11 mouse cellular contexts compared by ENCODE assay signal in genomic region chr5:120465860-120466259, GRCm38 (mm10). TPM values are rescaled to one million over a fixed set of nuclear protein-coding genes. Genes with fewer than 3 reads are reported as not detected.
DNase-seq lines count a peak whose midpoint lies in the region; ATAC-seq lines count a peak whose summit lies in the region.
"Had no signal": no experiment of that assay in that cellular context is flagged by ENCODE, and none has a peak within 500 bp of the region (broad histone marks: within the 10 kb centered on the region; RNA-seq: fewer than 3 reads in every experiment).

No protein-coding gene starts in this region.

- H3K4me3 ChIP-seq in heart, embryonic 16.5 days (ENCODE audit: low read length), result no peak overlapping the region
- no peak overlapping the region for H3K4me3 ChIP-seq in hindbrain, embryonic 14.5 days (replicated peaks; ENCODE audit: low read length)
- H3K4me3 ChIP-seq in kidney, embryonic 15.5 days (replicated peaks), result no peak overlapping the region
- H3K4me3 ChIP-seq: limb, embryonic 13.5 days had no signal

- H3K9ac ChIP-seq in heart, embryonic 16.5 days (ENCODE audit: low read length), result no peak overlapping the region
- no peak overlapping the region for H3K9ac ChIP-seq in hindbrain, embryonic 14.5 days
- H3K9ac ChIP-seq in kidney, embryonic 15.5 days, result no peak overlapping the region
- H3K9ac ChIP-seq: limb, embryonic 13.5 days had no signal

- 0 out of 2 replicates have a peak, but pooled peaks cover 3% of the 10 kb centered on the region for H3K9me3 ChIP-seq in heart, embryonic 16.5 days (replicated peaks; ENCODE audit: control insufficient read depth, low read length)
- no peaks in the 10 kb centered on the region for H3K9me3 ChIP-seq in hindbrain, embryonic 14.5 days (ENCODE audit: control insufficient read depth, low read length)
- H3K9me3 ChIP-seq in kidney, embryonic 15.5 days (replicated peaks), result peaks cover 4% of the 10 kb centered on the region; the same call in 1 of the 2 replicates
- H3K9me3 ChIP-seq: limb, embryonic 13.5 days had no signal

- DNase-seq in kidney, postnatal 10 days, result peak; percentile 38
- DNase-seq in kidney, adult 11 months, result no peak
- peak; percentile 88 for DNase-seq in adrenal gland, adult 2 months
- DNase-seq in hindbrain, embryonic 14.5 days (ENCODE audit: low spot score), result no peak
- DNase-seq in thymus, postnatal 14 days, result no peak
- DNase-seq: cerebellum, postnatal 10 days had no signal

- H3K27ac ChIP-seq in heart, embryonic 16.5 days (ENCODE audit: low read length), result peak overlapping the region; percentile 82
- no peak overlapping the region for H3K27ac ChIP-seq in hindbrain, embryonic 14.5 days
- H3K27ac ChIP-seq in kidney, embryonic 15.5 days, result no peak overlapping the region
- H3K27ac ChIP-seq: limb, embryonic 13.5 days had no signal

- no peaks in the 10 kb centered on the region for H3K36me3 ChIP-seq in heart, embryonic 16.5 days (ENCODE audit: control insufficient read depth, insufficient read depth)
- no peaks in the 10 kb centered on the region for H3K36me3 ChIP-seq in hindbrain, embryonic 14.5 days (replicated peaks; ENCODE audit: control insufficient read depth, insufficient read depth)
- H3K36me3 ChIP-seq in kidney, embryonic 15.5 days, result no peaks in the 10 kb centered on the region
- H3K36me3 ChIP-seq: limb, embryonic 13.5 days had no signal

- peaks cover 3% of the 10 kb centered on the region; the same call in 1 of the 2 replicates for H3K27me3 ChIP-seq in heart, embryonic 16.5 days (ENCODE audit: control insufficient read depth, insufficient read depth, low read length)
- no peaks in the 10 kb centered on the region for H3K27me3 ChIP-seq in hindbrain, embryonic 14.5 days (ENCODE audit: control insufficient read depth, insufficient read depth, low read length)
- peaks cover 10% of the 10 kb centered on the region; the same call in 1 of the 2 replicates for H3K27me3 ChIP-seq in kidney, embryonic 15.5 days

- peaks cover 5% of the 10 kb centered on the region for H3K4me1 ChIP-seq in heart, embryonic 16.5 days (ENCODE audit: control insufficient read depth, insufficient read depth, low read length)
- H3K4me1 ChIP-seq in hindbrain, embryonic 14.5 days (replicated peaks; ENCODE audit: control insufficient read depth, insufficient read depth, low read length), result no peaks in the 10 kb centered on the region
- H3K4me1 ChIP-seq in kidney, embryonic 15.5 days, result peaks cover 8% of the 10 kb centered on the region; the same call in 1 of the 2 replicates
- H3K4me1 ChIP-seq: limb, embryonic 13.5 days had no signal

- peak; percentile 86 for ATAC-seq in heart, embryonic 16.5 days (replicated peaks; ENCODE audit: extremely low read depth, insufficient read depth, low FRiP score)
- peak; percentile 51 for ATAC-seq in megakaryocyte, adult 5-6 weeks (ENCODE audit: poor library complexity, severe bottlenecking)
- no peak for ATAC-seq in hindbrain, embryonic 14.5 days (ENCODE audit: low FRiP score)
- ATAC-seq in kidney, embryonic 15.5 days (replicated peaks; ENCODE audit: low FRiP score), result no peak

- no peak overlapping the region for H3K4me2 ChIP-seq in heart, embryonic 16.5 days (ENCODE audit: low read depth, low read length)
- H3K4me2 ChIP-seq in hindbrain, embryonic 14.5 days (replicated peaks), result no peak overlapping the region
- no peak overlapping the region for H3K4me2 ChIP-seq in kidney, embryonic 15.5 days
- H3K4me2 ChIP-seq: limb, embryonic 13.5 days had no signal

- WGBS in heart, embryonic 16.5 days, result 30% methylated on average over 6 of the region's 6 CpGs
- 82% methylated on average over 6 of the region's 6 CpGs for WGBS in hindbrain, embryonic 14.5 days
- 83% methylated on average over 6 of the region's 6 CpGs for WGBS in kidney, embryonic 15.5 days

RNA-seq across cellular contexts. Expression of gene Sdsl, which starts 6.8 kb away (rescaled TPM):
- 10 to 100 TPM; 46.3 to 71.9 TPM for total RNA-seq in adrenal gland, adult 2 months (2021)
- 114 and 115 TPM in 2 replicates for polyA plus RNA-seq in adrenal gland, adult 2 months (2012; rRNA removed)
- polyA plus RNA-seq in heart, embryonic 16.5 days (2015; fragmentation: Nextera tagmentation; extraction: Ambion mirVana), result 18.1 TPM in 2 replicates
- total RNA-seq in megakaryocyte, adult 5-6 weeks (2015), result 0.49 TPM in 1 of 2 replicates, not detected in the other
- 0.55 and 0.61 TPM in 2 replicates for total RNA-seq in megakaryocyte, adult 5-6 weeks (2017)
- 6.1 and 7.7 TPM in 2 replicates for polyA plus RNA-seq in hindbrain, embryonic 14.5 days (2014; fragmentation: Nextera tagmentation; extraction: Ambion mirVana)
- polyA plus RNA-seq in kidney, embryonic 15.5 days (2015; fragmentation: Nextera tagmentation; extraction: Ambion mirVana), result 11.2 and 14.4 TPM in 2 replicates

RNA-seq across cellular contexts. Expression of gene Sds, which starts 10.5 kb away (rescaled TPM):
- under 1 TPM in 1 of 2 experiments, not detected in 1; 0.55 TPM for total RNA-seq in adrenal gland, adult 2 months (2021)
- 1.2 TPM in 1 of 2 replicates, not detected in the other for polyA plus RNA-seq in adrenal gland, adult 2 months (2012; rRNA removed)
- 0.56 TPM in 1 of 2 replicates, not detected in the other for polyA plus RNA-seq in heart, embryonic 16.5 days (2015; fragmentation: Nextera tagmentation; extraction: Ambion mirVana)
- total RNA-seq in megakaryocyte, adult 5-6 weeks (2015), result not detected in 2 replicates
- not detected in 2 replicates for total RNA-seq in megakaryocyte, adult 5-6 weeks (2017)
- polyA plus RNA-seq in hindbrain, embryonic 14.5 days (2014; fragmentation: Nextera tagmentation; extraction: Ambion mirVana), result not detected in 2 replicates
- not detected in 2 replicates for polyA plus RNA-seq in kidney, embryonic 15.5 days (2015; fragmentation: Nextera tagmentation; extraction: Ambion mirVana)
- polyA plus RNA-seq: gonadal fat pad, adult 2 months; limb, embryonic 13.5 days had no signal

RNA-seq across cellular contexts. Expression of gene Lhx5, which starts 34.4 kb away (rescaled TPM):
- total RNA-seq in adrenal gland, adult 2 months (2021), result not detected
- not detected in 2 replicates for polyA plus RNA-seq in adrenal gland, adult 2 months (2012; rRNA removed)
- polyA plus RNA-seq in heart, embryonic 16.5 days (2015; fragmentation: Nextera tagmentation; extraction: Ambion mirVana), result not detected in 2 replicates
- not detected in 2 replicates for total RNA-seq in megakaryocyte, adult 5-6 weeks (2015)
- not detected in 2 replicates for total RNA-seq in megakaryocyte, adult 5-6 weeks (2017)
- 20.4 and 23.1 TPM in 2 replicates for polyA plus RNA-seq in hindbrain, embryonic 14.5 days (2014; fragmentation: Nextera tagmentation; extraction: Ambion mirVana)
- not detected in 2 replicates for polyA plus RNA-seq in kidney, embryonic 15.5 days (2015; fragmentation: Nextera tagmentation; extraction: Ambion mirVana)
- polyA plus RNA-seq: gonadal fat pad, adult 2 months; limb, embryonic 13.5 days had no signal

RNA-seq across cellular contexts. Expression of gene Plbd2, which starts 37.6 kb away (rescaled TPM):
- 10 to 100 TPM; 85.2 to 91.3 TPM for total RNA-seq in adrenal gland, adult 2 months (2021)
- polyA plus RNA-seq in adrenal gland, adult 2 months (2012; rRNA removed), result 70.2 and 92.9 TPM in 2 replicates
- 43.3 and 44.1 TPM in 2 replicates for polyA plus RNA-seq in heart, embryonic 16.5 days (2015; fragmentation: Nextera tagmentation; extraction: Ambion mirVana)
- total RNA-seq in megakaryocyte, adult 5-6 weeks (2015), result 7.8 and 10.5 TPM in 2 replicates
- total RNA-seq in megakaryocyte, adult 5-6 weeks (2017), result 7.9 and 10.2 TPM in 2 replicates
- 26.8 and 28.8 TPM in 2 replicates for polyA plus RNA-seq in hindbrain, embryonic 14.5 days (2014; fragmentation: Nextera tagmentation; extraction: Ambion mirVana)
- 50.8 and 60.0 TPM in 2 replicates for polyA plus RNA-seq in kidney, embryonic 15.5 days (2015; fragmentation: Nextera tagmentation; extraction: Ambion mirVana)

RNA-seq across cellular contexts. Expression of gene Slc8b1, which starts 45.1 kb away (rescaled TPM):
- total RNA-seq in adrenal gland, adult 2 months (2021), result 10 to 100 TPM; 25.5 to 46.3 TPM
- 40.1 and 49.3 TPM in 2 replicates for polyA plus RNA-seq in adrenal gland, adult 2 months (2012; rRNA removed)
- polyA plus RNA-seq in heart, embryonic 16.5 days (2015; fragmentation: Nextera tagmentation; extraction: Ambion mirVana), result 3.5 and 4.3 TPM in 2 replicates
- 31.7 and 36.8 TPM in 2 replicates for total RNA-seq in megakaryocyte, adult 5-6 weeks (2015)
- 44.1 and 60.5 TPM in 2 replicates for total RNA-seq in megakaryocyte, adult 5-6 weeks (2017)
- 1.3 and 1.4 TPM in 2 replicates for polyA plus RNA-seq in hindbrain, embryonic 14.5 days (2014; fragmentation: Nextera tagmentation; extraction: Ambion mirVana)
- 9.4 and 9.7 TPM in 2 replicates for polyA plus RNA-seq in kidney, embryonic 15.5 days (2015; fragmentation: Nextera tagmentation; extraction: Ambion mirVana)

Comparison
In these comparisons a context has a peak if more than half of its experiments do, and no peak if none do; other contexts are left out.
1. DNase-seq: peak in kidney, postnatal 10 days (single experiment) and adrenal gland, adult 2 months (single experiment); none in kidney, adult 11 months (single experiment), hindbrain, embryonic 14.5 days (single experiment) and thymus, postnatal 14 days (single experiment).
2. ATAC-seq: peak in heart, embryonic 16.5 days (single experiment) and megakaryocyte, adult 5-6 weeks (single experiment); none in hindbrain, embryonic 14.5 days (single experiment) and kidney, embryonic 15.5 days (single experiment).
3. RNA of gene Lhx5, which starts 34.4 kb away (polyA plus RNA-seq): 20.4 to 23.1 TPM in hindbrain, embryonic 14.5 days; not detected in kidney, embryonic 15.5 days, not detected in adrenal gland, adult 2 months and not detected in heart, embryonic 16.5 days; every median in the first group is over 10 times any median in the second.